Mouse (Mus musculus): Measurements from ENCODE around the gene Kremen2.

The Kremen2 gene

DNA sequence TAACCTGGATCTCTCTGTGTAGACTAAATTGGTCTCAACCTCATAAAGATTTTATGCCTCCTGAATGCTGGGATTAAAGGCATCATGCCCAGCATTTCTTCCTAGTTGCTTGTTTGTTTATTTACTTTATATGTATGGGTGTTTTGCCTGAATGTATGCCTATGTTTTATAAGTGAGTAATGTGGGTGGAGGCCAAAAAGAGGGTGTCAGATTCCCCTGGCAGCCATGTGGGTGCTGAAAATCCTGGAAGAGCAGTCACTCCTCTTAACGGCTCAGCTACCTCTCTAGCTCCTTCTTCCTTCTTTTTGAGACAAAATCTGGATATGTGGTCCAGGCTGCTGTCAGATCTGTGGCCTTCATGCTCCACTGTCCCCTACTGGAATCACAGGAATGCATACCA lies 15.2 kb downstream of the Kremen2 start:
- no peak for DNase-seq

DNA sequence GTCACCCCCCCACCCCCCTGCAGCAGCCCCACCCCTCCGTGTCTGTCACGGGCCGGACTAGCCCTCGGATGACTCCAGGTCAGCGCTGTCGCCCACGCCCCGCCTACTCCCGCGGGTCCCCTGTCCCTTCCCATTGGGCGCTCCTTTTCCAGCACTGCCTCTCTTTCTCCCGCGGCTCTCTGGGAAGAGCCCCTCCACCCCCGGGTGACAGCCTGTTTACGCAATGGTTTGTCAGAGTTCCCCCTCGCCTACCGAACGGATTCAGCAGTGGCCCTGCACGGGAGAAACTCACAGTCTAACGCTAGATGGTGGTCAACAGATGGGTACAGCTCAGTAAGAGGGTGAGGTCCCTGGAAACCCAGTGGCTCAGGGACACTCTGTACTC lies 18.9 kb downstream of the Kremen2 start:
- DNase-seq: peak; percentile 71 to 89

DNA sequence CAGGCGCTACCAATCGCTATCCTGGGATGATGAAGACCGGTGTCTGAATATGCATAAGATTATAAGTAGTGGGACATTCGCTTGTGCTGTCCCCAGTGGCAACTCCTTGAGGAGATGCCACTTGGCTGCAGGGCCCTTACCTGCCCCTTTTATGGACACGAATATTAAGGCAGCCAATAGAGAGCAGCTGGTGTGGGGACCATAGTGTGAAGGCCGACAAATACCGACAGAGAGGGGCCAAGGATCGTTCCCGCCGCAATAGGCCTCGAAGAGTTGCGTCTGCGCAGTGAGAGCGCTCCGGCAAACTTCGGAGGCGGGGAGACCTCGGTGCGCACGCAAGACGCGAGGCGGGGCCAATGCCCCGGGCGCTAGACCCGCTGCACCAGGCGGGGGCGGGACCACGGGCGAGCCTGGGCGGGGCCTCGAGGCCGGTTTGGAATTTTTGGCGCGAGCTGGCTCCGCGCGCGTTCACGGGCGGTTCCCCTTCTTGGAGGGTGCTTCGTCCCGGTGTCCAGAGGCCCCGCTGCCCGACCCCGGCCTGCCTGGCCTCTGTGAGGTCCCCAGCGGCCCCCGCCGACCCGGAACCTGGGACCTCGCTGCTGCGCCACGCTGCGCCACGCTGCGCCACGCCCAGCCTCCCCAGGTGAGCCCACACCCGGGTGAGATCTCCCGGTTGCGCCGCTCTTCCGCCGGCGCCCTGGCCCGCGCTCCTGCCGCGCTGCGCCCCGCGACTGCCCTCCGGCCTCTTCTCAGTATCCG lies 19.5 kb downstream of the Kremen2 start, which contains the start of gene Pkmyt1:
Pkmyt1 (plus strand) TSS at position 338 of the 759 bp plus-strand sequence.
- peak; percentile 95 to 96 for DNase-seq

DNA sequence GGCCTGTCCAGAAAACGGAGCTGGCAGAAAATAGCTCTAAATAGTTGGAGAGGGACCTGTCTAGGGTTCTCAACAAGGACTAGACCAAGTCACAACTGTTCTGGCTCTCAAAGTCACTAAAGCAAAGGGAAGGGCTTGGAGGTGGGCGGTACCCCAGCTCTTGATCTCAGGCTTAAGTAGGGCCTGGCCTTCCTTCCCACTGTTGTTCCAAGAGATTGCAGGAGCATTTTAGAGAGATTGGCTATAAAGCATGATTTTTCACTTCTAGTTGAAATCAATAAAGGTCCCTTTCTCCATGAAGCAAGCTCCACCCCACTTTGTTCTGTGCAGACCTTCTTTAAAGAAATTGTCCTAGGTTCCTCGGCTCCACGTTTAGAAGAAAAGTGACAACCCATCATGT lies 20.2 kb downstream of the Kremen2 start:
- DNase-seq: no peak

DNA sequence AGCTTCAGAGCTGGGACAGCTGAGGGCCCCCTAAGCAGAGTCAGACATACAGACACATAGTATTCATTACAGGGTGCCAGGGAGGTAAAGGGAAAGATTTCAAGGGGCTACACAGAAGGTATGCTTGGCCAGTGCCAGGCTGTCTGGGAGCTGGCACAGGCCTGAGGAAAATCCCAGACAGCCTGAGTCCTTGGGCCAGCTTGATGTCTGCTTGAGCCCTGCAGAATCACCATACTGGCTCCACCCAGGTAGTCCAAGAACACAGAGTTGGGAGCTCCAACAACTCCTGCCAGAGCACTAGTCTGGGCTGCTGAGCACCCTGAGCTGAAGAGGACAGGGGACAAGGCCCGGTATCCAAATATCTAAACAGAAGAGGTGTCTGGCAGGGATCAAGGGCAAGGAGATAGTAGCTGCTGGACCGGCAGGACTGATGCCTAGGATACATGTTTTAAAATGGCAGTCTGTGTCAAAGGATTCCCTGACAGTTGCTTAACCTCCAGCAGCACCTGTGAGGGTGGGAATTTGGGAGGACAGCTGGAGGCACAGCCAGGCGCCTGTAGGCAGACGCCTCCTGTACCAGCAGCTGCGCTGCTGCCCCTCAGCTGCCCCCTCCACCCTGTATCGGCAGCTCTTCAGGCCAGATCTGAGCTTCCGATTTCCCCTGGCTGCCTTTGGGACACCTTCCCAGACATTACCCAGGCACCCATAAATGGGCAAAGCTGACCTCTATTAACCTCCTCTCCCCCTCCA lies 23.1 kb downstream of the Kremen2 start, which contains the start of gene 1520401A03Rik:
1520401A03Rik (minus strand) TSS at position 408 of the 750 bp plus-strand sequence.
- no peak for DNase-seq

DNA sequence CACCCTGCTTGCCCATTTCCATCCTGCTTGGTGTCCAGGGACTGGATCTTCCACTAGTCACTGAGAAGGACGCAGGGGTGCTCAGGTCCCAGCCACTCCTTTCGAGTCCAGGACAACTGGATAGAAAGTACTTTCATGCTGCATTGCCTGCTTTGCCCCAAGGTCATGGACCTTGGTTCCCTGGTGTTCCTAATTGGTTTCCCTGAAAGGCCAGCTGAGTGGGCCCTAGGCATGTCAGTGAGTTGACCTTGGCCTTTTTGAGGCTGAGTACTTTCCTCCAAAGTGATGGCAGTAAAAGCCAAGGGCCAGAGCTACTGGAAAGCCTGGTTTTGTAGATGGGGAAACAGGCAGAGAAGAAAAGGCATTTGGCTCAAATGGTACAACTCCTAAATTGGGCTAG lies 23.7 kb downstream of the Kremen2 start:
- DNase-seq: no peak

DNA sequence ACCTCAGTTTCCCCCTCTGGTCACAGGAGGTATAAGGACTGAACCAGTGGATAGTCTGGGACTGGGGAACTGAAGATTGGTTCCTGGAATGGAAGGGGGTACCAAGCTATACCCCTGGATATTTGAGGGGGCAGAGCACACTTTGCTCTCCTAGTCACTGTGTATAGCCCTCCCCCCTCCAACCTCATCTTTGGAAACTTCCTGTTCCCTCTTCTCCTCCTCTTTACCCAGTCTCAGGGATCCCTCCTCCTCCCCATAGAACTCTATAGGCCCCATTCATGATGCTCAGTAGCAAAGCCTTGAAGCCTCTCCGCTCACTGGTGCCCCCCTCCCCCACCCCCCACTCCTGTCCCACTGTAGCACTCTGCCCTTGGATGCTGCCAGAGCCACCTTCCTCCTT lies 26.2 kb downstream of the Kremen2 start:
- no peak for DNase-seq

GRCm38 (mm10) chr17:23717003-23717402 lies 28.6 kb downstream of the Kremen2 start:
- no peak for DNase-seq

- DNase-seq: peak; percentile 76 to 82
These were observed 39.4 kb downstream of the Kremen2 start for GRCm38 (mm10) chr17:23706212-23706611.

DNA sequence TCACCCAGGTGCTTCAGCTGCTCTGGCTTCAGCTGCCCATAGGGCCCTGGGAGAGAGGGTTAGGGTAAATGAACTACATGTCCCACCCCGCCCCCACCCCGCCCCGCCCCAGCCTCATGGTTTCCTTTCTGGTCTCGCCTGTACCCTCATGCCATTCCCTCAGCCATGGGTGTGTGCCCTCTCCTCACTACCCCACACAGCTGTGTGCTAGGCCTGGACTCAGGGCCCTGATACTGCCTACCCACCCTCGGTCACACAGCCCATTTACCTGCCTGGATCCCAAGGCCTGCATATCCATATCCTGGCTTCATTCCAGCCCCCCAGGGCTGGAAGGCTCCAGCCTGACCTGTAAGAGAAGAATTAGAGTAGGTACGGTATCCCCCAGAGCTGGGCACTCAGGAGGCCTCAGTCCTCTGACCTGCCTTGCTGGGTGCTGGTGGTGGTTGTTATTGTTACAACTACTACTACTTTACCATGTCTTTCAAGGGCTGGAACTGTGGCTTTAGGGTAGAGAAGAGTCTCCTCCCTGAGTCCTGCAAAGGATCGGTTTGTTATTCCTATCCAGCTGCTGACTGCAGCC lies 40.0 kb downstream of the Kremen2 start:
- DNase-seq: no peak

GRCm38 (mm10) chr17:23704741-23705140 lies 40.9 kb downstream of the Kremen2 start:
- DNase-seq: no peak

DNA sequence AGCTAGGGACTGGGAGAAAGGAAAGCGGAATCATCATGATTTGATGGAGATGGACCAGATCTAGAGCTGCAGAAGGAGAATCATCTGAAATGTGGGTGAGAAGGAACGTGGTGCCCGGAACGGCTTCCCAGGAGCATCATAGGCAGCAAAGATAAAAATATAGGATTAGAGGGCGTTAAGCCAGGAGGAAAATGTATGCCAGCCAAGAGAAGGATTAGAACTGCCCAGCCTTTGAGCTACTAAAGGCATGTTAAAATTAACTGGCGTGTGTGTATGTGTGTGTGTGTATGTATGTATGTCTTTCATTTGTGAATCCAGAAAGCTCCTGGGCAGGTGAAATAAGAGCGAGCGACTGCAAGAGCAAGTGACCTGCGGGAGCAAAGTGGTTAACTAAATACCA lies 42.3 kb downstream of the Kremen2 start:
- DNase-seq: no peak

DNA sequence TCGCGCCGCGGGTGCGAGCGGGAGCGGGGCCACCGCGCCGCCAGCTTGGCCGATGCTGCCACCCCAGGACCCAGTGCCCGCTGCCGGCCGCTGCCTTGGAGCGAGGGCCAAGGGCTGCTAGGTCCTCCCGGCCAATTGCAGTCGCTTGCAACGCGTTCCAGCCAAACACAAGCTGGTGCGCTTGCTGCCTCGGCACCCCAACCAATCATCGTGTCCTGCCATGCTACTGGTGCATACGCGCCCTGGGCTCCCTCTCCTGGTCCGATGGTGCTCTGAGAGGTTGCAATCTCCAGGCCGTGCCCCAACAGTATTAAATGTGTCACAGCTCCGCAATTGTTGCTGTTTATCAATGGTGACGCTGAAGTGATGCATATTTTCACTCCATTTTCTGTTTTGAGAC lies 45.6 kb downstream of the Kremen2 start:
- peak; percentile 96 to 98 for DNase-seq

DNA sequence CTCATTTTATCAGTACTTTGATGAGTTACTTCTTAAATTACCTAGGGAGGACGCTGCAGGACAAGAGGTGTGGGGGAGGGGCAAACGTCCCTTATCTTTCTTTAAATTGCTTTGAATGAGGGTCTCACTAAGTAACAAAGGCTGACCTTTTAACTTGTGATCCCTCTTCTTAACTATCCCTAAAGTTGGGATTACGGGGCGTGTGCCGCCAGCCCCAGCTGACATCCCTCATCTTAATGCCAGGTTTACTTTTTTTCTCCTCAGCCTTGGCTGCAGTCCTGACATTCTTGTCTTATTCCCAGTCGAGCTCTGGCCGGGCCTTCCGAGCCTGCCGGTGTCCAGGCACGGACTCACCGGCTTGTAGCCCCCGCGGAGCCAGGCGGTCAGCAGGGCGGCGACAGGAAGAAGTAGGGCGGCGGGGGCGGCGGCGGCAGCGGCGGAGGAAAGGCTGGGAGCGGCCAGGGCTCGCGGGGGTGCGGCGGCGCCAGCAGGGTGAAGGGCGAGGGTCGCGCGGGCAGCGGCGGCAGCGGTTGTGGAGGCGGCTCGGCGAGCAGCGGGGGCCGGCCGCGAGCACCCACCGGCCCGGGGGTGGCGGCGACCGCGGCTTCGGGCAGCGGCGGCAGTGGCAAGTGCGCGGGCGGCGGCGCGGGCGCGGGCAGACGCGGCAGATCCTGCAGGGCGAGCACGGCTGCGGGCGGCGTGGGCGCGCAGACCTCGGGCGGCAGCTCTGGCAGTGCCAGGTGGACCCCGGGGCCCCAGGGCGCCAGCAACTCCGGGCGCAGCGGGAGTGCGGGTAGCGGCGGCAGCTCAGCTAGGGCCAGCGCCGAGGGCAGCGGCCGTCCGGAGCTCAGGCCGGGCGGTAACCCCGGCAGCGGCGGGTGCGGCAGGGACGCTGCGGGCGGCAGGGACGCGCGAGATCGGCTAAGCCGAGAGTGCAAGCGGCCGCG lies 46.2 kb downstream of the Kremen2 start:
- peak; percentile 55 to 73 for DNase-seq

DNA sequence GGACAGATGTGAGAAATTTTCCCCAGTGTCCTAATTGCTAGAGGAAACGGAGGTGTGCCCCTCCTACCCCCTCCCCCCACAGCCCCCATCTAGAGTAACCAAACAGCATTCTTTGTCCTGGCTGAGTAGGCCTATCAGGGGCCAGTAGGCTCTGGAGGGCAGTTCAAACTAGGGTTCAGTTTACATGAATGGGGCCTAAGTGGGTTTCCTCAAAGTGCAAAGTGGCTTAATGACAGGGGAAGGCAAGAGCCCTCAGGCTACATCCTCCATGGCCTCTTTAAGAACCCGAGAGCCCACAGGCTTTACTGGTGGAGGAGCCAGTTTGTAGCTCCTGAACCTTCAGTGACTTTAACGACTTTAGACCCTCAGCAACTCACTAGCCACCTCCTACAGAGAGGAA lies 49.8 kb downstream of the Kremen2 start:
- no peak for DNase-seq

- DNase-seq: no peak
These were observed 51.1 kb downstream of the Kremen2 start for GRCm38 (mm10) chr17:23694491-23694890.

All from kidney, postnatal 25 days (tissue).